Mouse (Mus musculus) lung, adult 2 months (tissue): ENCODE data around the gene Mndal.
"Not testable (repeated sequence)": the region's sequence is repeated elsewhere in the genome, so short reads cannot be mapped to it uniquely, and the experiment has no call there.

Source experiments
- CTCF ChIP-seq: fragments of 200-500 bp; IDR thresholded peaks from 2 replicates; pipeline ENCODE4 v1.5.1; 2011; ENCODE audit warnings: mild to moderate bottlenecking, low read length, control low read depth; ENCODE audit not compliant: insufficient read depth
- POLR2A ChIP-seq: fragments of 200-500 bp; IDR thresholded peaks from 2 replicates; pipeline ENCODE4 v1.6.1; 2011; ENCODE audit warnings: low read depth, mild to moderate bottlenecking, control low read depth, low read length, borderline replicate concordance; ENCODE audit errors: extremely low read depth

- not testable (repeated sequence) for TF ChIP-seq CTCF, POLR2A
These were observed 40.5 kb upstream of the Mndal start, which contains the start of gene Ifi202b for GRCm38 (mm10) chr1:173982694-173983305.
